Mouse (Mus musculus): Measurements from ENCODE around the gene Tbc1d24. TPM values are rescaled to one million over a fixed set of nuclear protein-coding genes. Genes with fewer than 3 reads are reported as not detected.
A peak's percentile ranks its signal among the peaks of the same experiment; 100 is the strongest.

Gene Tbc1d24
- polyA plus RNA-seq, 1 experiment = 3.8 TPM

GRCm38 (mm10) chr17:24226721-24227120, 21.4 kb upstream of the Tbc1d24 start:
- no peaks in the 10 kb centered on the region for H3K79me2 ChIP-seq (ENCODE audit: control insufficient read depth, insufficient read depth)
- H3K27me3 ChIP-seq (ENCODE audit: control insufficient read depth, insufficient read depth, insufficient read length) = no peaks in the 10 kb centered on the region
- no peaks in the 10 kb centered on the region for H3K79me3 ChIP-seq (ENCODE audit: low read depth)
- peaks cover 55% of the 10 kb centered on the region for H3K36me3 ChIP-seq (ENCODE audit: control insufficient read depth, insufficient read depth)
- no peak overlapping the region for H3ac ChIP-seq (ENCODE audit: control insufficient read depth, insufficient read length, low read depth)
- no peak for TF ChIP-seq MAX (IDR thresholded peaks at IDR 0.05)
- no peak for TF ChIP-seq CTCF (IDR thresholded peaks at IDR 0.05; ENCODE audit: control insufficient read depth, insufficient read depth, insufficient read length)
- H3K4me3 ChIP-seq (ENCODE audit: insufficient read depth, poor library complexity, severe bottlenecking) = no peak overlapping the region

GRCm38 (mm10) chr17:24225851-24226250, 20.5 kb upstream of the Tbc1d24 start:
- no peaks in the 10 kb centered on the region for H3K79me2 ChIP-seq (ENCODE audit: control insufficient read depth, insufficient read depth)

GRCm38 (mm10) chr17:24224741-24225140, 19.4 kb upstream of the Tbc1d24 start:
- no peaks in the 10 kb centered on the region for H3K27me3 ChIP-seq (ENCODE audit: control insufficient read depth, insufficient read depth, insufficient read length)
- TF ChIP-seq CTCF (IDR thresholded peaks at IDR 0.05; ENCODE audit: control insufficient read depth, insufficient read depth, insufficient read length) (no peak), MAX (IDR thresholded peaks at IDR 0.05) (no peak), MYOG (IDR thresholded peaks at IDR 0.05; ENCODE audit: control insufficient read depth, extremely low read depth, insufficient read length) (no peak), FOSL1 (IDR thresholded peaks at IDR 0.05; ENCODE audit: insufficient read depth, low read length, poor library complexity, severe bottlenecking) (no peak), CEBPB (IDR thresholded peaks at IDR 0.05; ENCODE audit: low read depth) (no peak), MYOD1 (IDR thresholded peaks at IDR 0.05; ENCODE audit: control insufficient read depth, insufficient read length, low read depth) (no peak), USF1 (IDR thresholded peaks at IDR 0.05; ENCODE audit: low read depth) (no peak)
- no peak overlapping the region for H3ac ChIP-seq (ENCODE audit: control insufficient read depth, insufficient read length, low read depth)
- H3K4me3 ChIP-seq (ENCODE audit: insufficient read depth, poor library complexity, severe bottlenecking) = no peak overlapping the region
- H3K79me2 ChIP-seq (ENCODE audit: control insufficient read depth, insufficient read depth) = peaks cover 7% of the 10 kb centered on the region
- H3K79me3 ChIP-seq (ENCODE audit: low read depth) = peaks cover 3% of the 10 kb centered on the region
- H3K36me3 ChIP-seq (ENCODE audit: control insufficient read depth, insufficient read depth) = peaks cover 52% of the 10 kb centered on the region

More at GRCm38 (mm10) chr17:24225851-24226250, 20.5 kb upstream of the Tbc1d24 start:
- Histone ChIP-seq H3K4me3 (ENCODE audit: insufficient read depth, poor library complexity, severe bottlenecking) (no peak overlapping the region), H3K36me3 (ENCODE audit: control insufficient read depth, insufficient read depth) (peaks cover 52% of the 10 kb centered on the region), H3ac (ENCODE audit: control insufficient read depth, insufficient read length, low read depth) (no peak overlapping the region), H3K27me3 (ENCODE audit: control insufficient read depth, insufficient read depth, insufficient read length) (no peaks in the 10 kb centered on the region), H3K79me3 (ENCODE audit: low read depth) (no peaks in the 10 kb centered on the region)
- TF ChIP-seq MYOG (IDR thresholded peaks at IDR 0.05; ENCODE audit: control insufficient read depth, extremely low read depth, insufficient read length) (no peak), FOSL1 (IDR thresholded peaks at IDR 0.05; ENCODE audit: insufficient read depth, low read length, poor library complexity, severe bottlenecking) (no peak), MAX (IDR thresholded peaks at IDR 0.05) (no peak), MYOD1 (IDR thresholded peaks at IDR 0.05; ENCODE audit: control insufficient read depth, insufficient read length, low read depth) (no peak), CTCF (IDR thresholded peaks at IDR 0.05; ENCODE audit: control insufficient read depth, insufficient read depth, insufficient read length) (no peak), CEBPB (IDR thresholded peaks at IDR 0.05; ENCODE audit: low read depth) (no peak), USF1 (IDR thresholded peaks at IDR 0.05; ENCODE audit: low read depth) (no peak)

GRCm38 (mm10) chr17:24223513-24223912, 18.2 kb upstream of the Tbc1d24 start:
- TF ChIP-seq CTCF (IDR thresholded peaks at IDR 0.05; ENCODE audit: control insufficient read depth, insufficient read depth, insufficient read length) (no peak), MYOD1 (IDR thresholded peaks at IDR 0.05; ENCODE audit: control insufficient read depth, insufficient read length, low read depth) (no peak), USF1 (IDR thresholded peaks at IDR 0.05; ENCODE audit: low read depth) (no peak), MYOG (IDR thresholded peaks at IDR 0.05; ENCODE audit: control insufficient read depth, extremely low read depth, insufficient read length) (no peak), MAX (IDR thresholded peaks at IDR 0.05) (no peak), FOSL1 (IDR thresholded peaks at IDR 0.05; ENCODE audit: insufficient read depth, low read length, poor library complexity, severe bottlenecking) (no peak), CEBPB (IDR thresholded peaks at IDR 0.05; ENCODE audit: low read depth) (no peak)
- Histone ChIP-seq H3K27me3 (ENCODE audit: control insufficient read depth, insufficient read depth, insufficient read length) (no peaks in the 10 kb centered on the region), H3ac (ENCODE audit: control insufficient read depth, insufficient read length, low read depth) (no peak overlapping the region), H3K79me2 (ENCODE audit: control insufficient read depth, insufficient read depth) (peaks cover 12% of the 10 kb centered on the region), H3K36me3 (ENCODE audit: control insufficient read depth, insufficient read depth) (peaks cover 48% of the 10 kb centered on the region), H3K4me3 (ENCODE audit: insufficient read depth, poor library complexity, severe bottlenecking) (no peak overlapping the region), H3K79me3 (ENCODE audit: low read depth) (peaks cover 7% of the 10 kb centered on the region)

- no peaks in the 10 kb centered on the region for H3K27me3 ChIP-seq (ENCODE audit: control insufficient read depth, insufficient read depth, insufficient read length)
- peaks cover 12% of the 10 kb centered on the region for H3K79me2 ChIP-seq (ENCODE audit: control insufficient read depth, insufficient read depth)
- H3ac ChIP-seq (ENCODE audit: control insufficient read depth, insufficient read length, low read depth) = no peak overlapping the region
- H3K36me3 ChIP-seq (ENCODE audit: control insufficient read depth, insufficient read depth) = peaks cover 51% of the 10 kb centered on the region
- peaks cover 7% of the 10 kb centered on the region for H3K79me3 ChIP-seq (ENCODE audit: low read depth)
- H3K4me3 ChIP-seq (ENCODE audit: insufficient read depth, poor library complexity, severe bottlenecking) = no peak overlapping the region
- TF ChIP-seq MYOD1 (IDR thresholded peaks at IDR 0.05; ENCODE audit: control insufficient read depth, insufficient read length, low read depth) (peak; percentile 56), MYOG (IDR thresholded peaks at IDR 0.05; ENCODE audit: control insufficient read depth, extremely low read depth, insufficient read length) (no peak)
Measured at GRCm38 (mm10) chr17:24222653-24223052, 17.3 kb upstream of the Tbc1d24 start.

All from C2C12 (cell line).